In the genomic region with DNA sequence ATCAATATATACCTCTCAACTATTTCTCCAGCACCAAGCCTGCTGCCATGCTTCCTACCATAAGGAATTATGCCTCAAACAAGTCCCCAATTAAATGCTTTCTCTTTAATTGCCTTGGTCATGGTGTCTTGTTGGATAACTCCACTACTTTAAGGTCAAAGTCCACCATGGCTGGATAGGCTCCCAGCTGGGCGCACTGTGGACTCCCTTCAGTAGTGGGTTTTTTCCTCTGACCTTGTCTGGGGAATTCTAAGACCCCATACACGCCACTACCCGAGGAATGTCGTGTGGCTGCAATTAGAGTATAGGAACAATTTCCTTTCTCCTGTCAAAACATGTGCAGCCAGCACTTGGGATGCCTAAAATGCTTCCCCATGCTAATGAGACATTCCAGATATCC, we compare ENCODE assay signal across 29 mouse cellular contexts. TPM values are rescaled to one million over a fixed set of nuclear protein-coding genes. Genes with fewer than 3 reads are reported as not detected.
A peak's percentile ranks its signal among the peaks of the same experiment; 100 is the strongest.
DNase-seq lines count a peak whose midpoint lies in the region; ATAC-seq lines count a peak whose summit lies in the region.
"Had no signal": no experiment of that assay in that cellular context is flagged by ENCODE, and none has a peak within 500 bp of the region (broad histone marks: within the 10 kb centered on the region; RNA-seq: fewer than 3 reads in every experiment).

No protein-coding gene starts in this region.

- H3K9ac ChIP-seq in heart, embryonic 15.5 days = no peak overlapping the region
- H3K9ac ChIP-seq in hindbrain, embryonic 16.5 days (ENCODE audit: low read depth, low read length) = no peak overlapping the region
- H3K9ac ChIP-seq: hindbrain, embryonic 14.5 days; limb, embryonic 13.5 days; liver, embryonic 14.5 days; lung, embryonic 14.5 days; midbrain, embryonic 15.5 days; neural tube, embryonic 13.5 days had no signal

- H3K27ac ChIP-seq in heart, embryonic 15.5 days = peak overlapping the region; percentile 22; the same call in 1 of the 2 replicates
- no peak overlapping the region for H3K27ac ChIP-seq in hindbrain, embryonic 16.5 days (ENCODE audit: low read depth, low read length)
- H3K27ac ChIP-seq: forebrain, embryonic 10.5 days; hindbrain, embryonic 14.5 days; layer of hippocampus, adult 2 months; limb, embryonic 13.5 days; liver, embryonic 14.5 days; midbrain, embryonic 15.5 days; neural tube, embryonic 13.5 days; stomach, postnatal 0 days had no signal

- H3K4me1 ChIP-seq in heart, embryonic 15.5 days (replicated peaks) = peaks cover 4% of the 10 kb centered on the region
- H3K4me1 ChIP-seq in hindbrain, embryonic 16.5 days (ENCODE audit: control insufficient read depth, insufficient read depth, low read depth, low read length) = no peaks in the 10 kb centered on the region
- H3K4me1 ChIP-seq: forebrain, embryonic 10.5 days; limb, embryonic 13.5 days; midbrain, embryonic 15.5 days; neural tube, embryonic 13.5 days had no signal

- no peak overlapping the region for H3K4me2 ChIP-seq in heart, embryonic 15.5 days
- no peak overlapping the region for H3K4me2 ChIP-seq in hindbrain, embryonic 16.5 days (ENCODE audit: low read length)
- H3K4me2 ChIP-seq: hindbrain, embryonic 14.5 days; limb, embryonic 13.5 days; lung, embryonic 14.5 days; midbrain, embryonic 15.5 days; neural tube, embryonic 13.5 days had no signal

- WGBS in heart, embryonic 15.5 days = 25% methylated on average over 4 of the region's 4 CpGs
- 56% methylated on average over 4 of the region's 4 CpGs for WGBS in hindbrain, embryonic 16.5 days

- H3K4me3 ChIP-seq in heart, embryonic 15.5 days = no peak overlapping the region
- H3K4me3 ChIP-seq in hindbrain, embryonic 16.5 days (ENCODE audit: low read length) = no peak overlapping the region
- H3K4me3 ChIP-seq: forebrain, embryonic 10.5 days; layer of hippocampus, adult 2 months; limb, embryonic 13.5 days; midbrain, embryonic 15.5 days; myocyte; neural tube, embryonic 13.5 days had no signal

- H3K36me3 ChIP-seq in heart, embryonic 15.5 days = peaks cover 18% of the 10 kb centered on the region
- H3K36me3 ChIP-seq in hindbrain, embryonic 16.5 days (ENCODE audit: control insufficient read depth, insufficient read depth, low read length) = peaks cover 13% of the 10 kb centered on the region; the same call in 1 of the 2 replicates

- DNase-seq in heart, adult 9 months (ENCODE audit: low spot score in 2 of 2) = no peak
- DNase-seq in Muller cell, postnatal 12 days (ENCODE audit: inconsistent ontology term) = peak; percentile 67
- DNase-seq in forelimb bud, embryonic 11.5 days (ENCODE audit: low read depth, low spot score) = peak; percentile 21
- peak; percentile 50 for DNase-seq in kidney, postnatal 10 days
- DNase-seq in lung, postnatal 36 days = no peak
- DNase-seq in frontal cortex, postnatal 36 days (ENCODE audit: low spot score in 2 of 2) = no peak
- DNase-seq: adrenal gland, adult 8-10 months; cerebellum, adult 11-12 months; cerebellum, postnatal 10 days; gastrocnemius, postnatal 25 days; heart, adult 18-20 months; heart, postnatal 36 days; lung, embryonic 14.5 days; thymus, adult 2 months; thymus, postnatal 4 days had no signal

- H3K27me3 ChIP-seq in heart, embryonic 15.5 days = no peaks in the 10 kb centered on the region
- H3K27me3 ChIP-seq in hindbrain, embryonic 16.5 days (replicated peaks; ENCODE audit: control insufficient read depth, insufficient read depth, low read length) = no peaks in the 10 kb centered on the region
- H3K27me3 ChIP-seq: limb, embryonic 13.5 days; midbrain, embryonic 15.5 days; neural tube, embryonic 13.5 days had no signal

- no peaks in the 10 kb centered on the region for H3K9me3 ChIP-seq in heart, embryonic 15.5 days (replicated peaks)
- H3K9me3 ChIP-seq in hindbrain, embryonic 16.5 days (ENCODE audit: control insufficient read depth, low read length) = no peaks in the 10 kb centered on the region
- H3K9me3 ChIP-seq: forebrain, embryonic 10.5 days; G1E; limb, embryonic 13.5 days; midbrain, embryonic 15.5 days; neural tube, embryonic 13.5 days had no signal

- ATAC-seq in heart, embryonic 15.5 days (replicated peaks; ENCODE audit: insufficient number of reproducible peaks, insufficient read depth, low FRiP score, low read depth) = no peak
- no peak for ATAC-seq in hindbrain, embryonic 16.5 days
- ATAC-seq: forebrain, embryonic 16.5 days; intestine, postnatal 0 days; midbrain, embryonic 15.5 days had no signal

RNA-seq across cellular contexts. Expression of gene Rnf2, which starts 35.8 kb away (rescaled TPM):
- polyA plus RNA-seq in heart, embryonic 15.5 days (2015; fragmentation: Nextera tagmentation; extraction: Ambion mirVana) = 55.6 and 57.9 TPM in 2 replicates
- 81.6 and 92.3 TPM in 2 replicates for polyA plus RNA-seq in hindbrain, embryonic 16.5 days (2015; fragmentation: Nextera tagmentation; extraction: Ambion mirVana)

RNA-seq across cellular contexts. Expression of gene Trmt1l, which starts 36.6 kb away (rescaled TPM):
- polyA plus RNA-seq in heart, embryonic 15.5 days (2015; fragmentation: Nextera tagmentation; extraction: Ambion mirVana) = 37.1 and 39.6 TPM in 2 replicates
- polyA plus RNA-seq in hindbrain, embryonic 16.5 days (2015; fragmentation: Nextera tagmentation; extraction: Ambion mirVana) = 38.4 and 41.4 TPM in 2 replicates

RNA-seq across cellular contexts. Expression of gene Swt1, which starts 36.7 kb away (rescaled TPM):
- 13.0 and 16.9 TPM in 2 replicates for polyA plus RNA-seq in heart, embryonic 15.5 days (2015; fragmentation: Nextera tagmentation; extraction: Ambion mirVana)
- 12.6 and 15.1 TPM in 2 replicates for polyA plus RNA-seq in hindbrain, embryonic 16.5 days (2015; fragmentation: Nextera tagmentation; extraction: Ambion mirVana)

Comparison
In these comparisons a context has a peak if more than half of its experiments do, and no peak if none do; other contexts are left out.
1. DNase-seq: peak in Muller cell, postnatal 12 days (single experiment), forelimb bud, embryonic 11.5 days (single experiment) and kidney, postnatal 10 days (single experiment); none in heart, adult 9 months (0 of 2), lung, postnatal 36 days (single experiment) and frontal cortex, postnatal 36 days (0 of 2).